Mouse (Mus musculus) c-Kit-positive CD71-negative TER-119-negative erythroid progenitor cells, embryonic 14.5 days (primary cell): ENCODE data around the gene Arhgap25.
"Not testable (repeated sequence)": the region's sequence is repeated elsewhere in the genome, so short reads cannot be mapped to it uniquely, and the experiment has no call there.

Source experiments
- DNase-seq: peaks from one replicate; pipeline ENCODE4 v3.0.0-alpha.2; 2013; ENCODE audit warnings: low read depth

The Arhgap25 gene

DNA sequence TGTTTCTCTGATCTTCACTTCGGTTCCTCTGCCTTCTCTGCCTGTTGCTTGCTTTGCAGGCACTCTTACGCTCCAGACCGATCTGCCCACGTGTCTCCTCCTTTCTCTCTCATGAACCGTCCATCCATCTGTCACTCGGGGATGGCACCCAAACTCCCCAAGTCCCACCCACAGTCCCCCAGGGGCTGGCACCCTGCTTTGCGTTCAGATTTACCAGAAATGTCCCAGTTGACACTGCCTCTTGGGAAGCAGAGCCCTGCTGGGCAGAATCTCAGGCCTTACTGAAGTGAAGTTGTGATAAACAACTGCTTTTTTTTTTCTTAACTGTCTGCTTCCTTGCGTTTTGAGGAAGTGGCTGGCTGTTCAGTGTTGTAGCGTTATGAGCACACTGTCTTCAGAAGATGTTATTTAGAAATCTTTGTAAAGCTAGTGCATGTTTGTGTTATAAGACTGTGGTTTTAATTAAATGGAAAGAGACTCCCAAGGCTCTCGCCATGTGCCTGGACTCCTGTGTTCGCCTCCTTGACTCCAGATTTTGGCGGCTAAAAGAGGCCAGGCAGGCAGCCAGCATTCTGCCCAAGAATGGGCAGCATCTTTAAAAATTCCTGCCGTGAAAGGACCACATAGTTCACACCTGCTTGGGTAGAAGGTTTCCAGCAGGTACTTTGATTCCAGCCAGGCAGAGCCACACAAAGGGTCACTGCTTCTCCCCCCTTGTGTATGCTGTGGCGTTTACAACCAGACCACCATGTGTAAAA lies at the start of gene Arhgap25:
Gene Arhgap25, minus strand, starts transcription at position 307 of the 758 bp plus-strand sequence.
- no peak for DNase-seq

- DNase-seq = no peak
These were observed 49.4 kb upstream of the Arhgap25 start for GRCm38 (mm10) chr6:87582456-87582855.

- no peak for DNase-seq
These were observed 48.5 kb upstream of the Arhgap25 start for GRCm38 (mm10) chr6:87581581-87581980.

- no peak for DNase-seq
These were observed 48.0 kb upstream of the Arhgap25 start for GRCm38 (mm10) chr6:87581071-87581470.

- DNase-seq = no peak
These were observed 45.2 kb upstream of the Arhgap25 start for GRCm38 (mm10) chr6:87578247-87578646.

DNA sequence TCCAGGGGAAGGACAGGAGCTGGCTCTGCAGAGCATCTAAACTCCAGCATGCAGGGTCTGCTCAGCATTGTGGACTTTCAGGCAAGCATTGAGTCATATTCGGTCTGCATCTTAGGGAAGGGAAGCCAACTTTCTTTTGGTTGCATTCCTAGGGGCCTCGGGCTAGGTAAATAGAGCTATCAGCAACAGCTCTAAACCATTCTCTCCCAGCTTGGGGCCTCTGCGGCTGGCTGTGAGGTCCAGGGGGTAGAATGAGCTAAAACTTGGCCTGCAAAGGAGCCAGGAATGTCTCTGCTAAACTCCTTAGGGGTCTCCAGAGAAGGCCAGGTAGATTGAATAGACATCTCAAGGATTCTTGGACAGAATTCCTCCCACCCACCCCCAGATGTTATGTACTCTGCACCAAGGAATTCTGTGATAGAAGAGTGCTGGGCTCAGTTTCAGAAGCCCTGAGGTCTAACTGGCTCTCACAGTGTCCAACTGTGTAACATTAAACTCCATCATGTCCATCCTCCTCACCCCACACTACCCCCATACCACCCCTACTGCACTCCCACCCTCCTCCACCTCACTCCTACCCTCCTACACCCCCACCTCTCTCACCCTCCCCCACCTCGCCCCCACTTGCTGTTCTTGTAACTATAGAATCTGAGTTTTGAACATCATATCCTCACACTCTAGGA lies 43.7 kb upstream of the Arhgap25 start:
- no peak for DNase-seq

- DNase-seq = not testable (repeated sequence)
These were observed 38.8 kb upstream of the Arhgap25 start for GRCm38 (mm10) chr6:87571863-87572262.

- DNase-seq = no peak
These were observed 34.9 kb upstream of the Arhgap25 start for GRCm38 (mm10) chr6:87567686-87568593.

- no peak for DNase-seq
These were observed 32.1 kb upstream of the Arhgap25 start for GRCm38 (mm10) chr6:87565166-87565565.

DNA sequence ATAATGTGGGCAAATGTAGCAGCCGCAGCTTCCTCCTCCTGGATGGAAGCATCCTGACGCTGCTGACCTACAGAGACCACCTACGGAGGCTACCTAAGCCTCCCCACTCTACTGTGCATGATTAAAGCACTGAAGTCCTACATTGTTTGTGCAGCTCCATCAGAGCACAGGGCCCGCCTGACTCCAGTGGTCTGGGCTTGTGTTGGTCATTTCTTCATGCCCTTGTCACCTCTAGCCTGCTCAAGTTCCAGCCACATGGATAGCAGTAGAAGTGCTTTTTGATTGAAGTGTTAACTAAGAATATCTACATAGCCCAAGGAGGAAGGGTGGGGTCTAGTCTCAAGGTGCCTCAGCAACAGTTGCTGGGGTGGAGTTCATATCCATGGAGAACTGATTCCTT lies 31.3 kb upstream of the Arhgap25 start:
- no peak for DNase-seq

- no peak for DNase-seq
These were observed 20.7 kb upstream of the Arhgap25 start for GRCm38 (mm10) chr6:87553724-87554123.

DNA sequence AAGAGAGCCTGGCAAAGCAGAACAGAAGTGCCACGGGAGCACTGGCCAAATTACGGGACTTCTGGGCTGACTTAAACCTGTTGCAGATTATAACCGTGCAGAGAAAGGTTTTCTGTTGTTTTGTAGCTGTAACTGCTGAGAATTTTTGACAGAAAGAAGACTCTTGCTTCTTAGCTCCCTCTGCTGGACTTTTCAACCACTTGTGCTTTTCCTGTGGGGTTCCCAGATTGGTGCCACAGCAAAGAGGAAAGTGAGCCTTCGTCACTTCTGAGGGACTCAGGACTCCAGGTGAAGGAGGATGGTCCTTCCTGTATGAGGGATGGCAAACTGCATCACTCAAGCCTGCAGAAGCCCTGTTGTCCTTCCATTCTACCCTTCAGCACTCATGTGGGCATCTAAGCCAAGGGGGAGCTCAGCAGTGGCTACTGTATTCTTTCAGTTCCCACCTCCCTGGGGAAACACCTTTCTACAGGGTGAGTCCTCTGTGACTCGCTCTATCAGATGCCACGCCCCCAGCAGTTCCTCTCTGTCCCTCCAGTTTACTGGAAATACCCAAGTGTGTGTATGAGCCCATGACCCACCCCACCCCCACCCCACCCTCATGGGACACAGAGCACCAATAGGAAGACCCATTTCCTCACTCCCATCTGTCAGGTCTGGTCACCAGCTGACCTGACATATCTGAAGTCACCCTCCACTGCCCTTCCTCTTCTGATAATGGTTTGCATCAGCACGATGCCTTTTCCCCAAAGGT lies 19.2 kb upstream of the Arhgap25 start:
- no peak for DNase-seq

- no peak for DNase-seq
These were observed 14.8 kb upstream of the Arhgap25 start for GRCm38 (mm10) chr6:87547836-87548235.

DNA sequence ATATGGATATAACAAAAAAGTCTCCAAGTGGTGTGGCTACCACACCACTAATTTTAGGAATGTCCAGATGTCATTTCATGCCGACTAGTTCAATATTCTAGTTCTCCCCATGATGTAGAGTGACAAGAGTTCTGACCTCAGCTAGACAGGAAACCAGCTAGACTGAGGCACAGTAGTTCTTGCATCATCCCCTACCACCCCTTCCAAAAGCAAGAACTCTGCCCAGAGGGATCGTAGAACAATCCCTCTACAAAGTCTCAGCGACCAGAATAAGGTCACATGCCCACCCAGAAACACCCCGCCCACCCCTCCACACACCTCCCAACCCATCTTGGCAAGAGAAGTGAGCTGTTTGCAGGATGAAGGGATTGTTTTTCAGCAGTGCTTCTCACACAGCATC lies 14.4 kb upstream of the Arhgap25 start:
- DNase-seq = no peak

GRCm38 (mm10) chr6:87545331-87546217 lies 12.5 kb upstream of the Arhgap25 start:
- DNase-seq = no peak

GRCm38 (mm10) chr6:87542027-87542426 lies 9.0 kb upstream of the Arhgap25 start:
- peak; percentile 82 for DNase-seq

DNA sequence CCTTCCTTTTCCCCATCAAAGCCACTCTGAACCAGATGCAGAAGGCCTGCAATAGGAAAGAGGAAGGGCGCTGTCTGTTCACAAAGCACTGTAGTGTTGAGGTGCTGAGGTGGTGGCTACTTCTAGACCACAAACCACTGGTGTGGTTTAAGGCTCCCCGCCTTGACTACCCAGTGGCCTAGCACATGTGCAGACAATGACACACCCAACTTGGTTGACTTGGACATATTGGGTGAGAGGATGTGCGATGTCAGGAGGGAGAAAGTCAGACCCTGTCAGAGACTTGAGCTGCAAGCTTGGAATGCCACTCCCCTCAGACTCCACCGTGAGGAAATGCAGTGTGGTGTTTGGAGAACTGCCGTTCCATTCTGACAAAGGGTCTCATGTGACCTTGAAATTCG lies 8.1 kb upstream of the Arhgap25 start:
- DNase-seq = peak; percentile 66

DNA sequence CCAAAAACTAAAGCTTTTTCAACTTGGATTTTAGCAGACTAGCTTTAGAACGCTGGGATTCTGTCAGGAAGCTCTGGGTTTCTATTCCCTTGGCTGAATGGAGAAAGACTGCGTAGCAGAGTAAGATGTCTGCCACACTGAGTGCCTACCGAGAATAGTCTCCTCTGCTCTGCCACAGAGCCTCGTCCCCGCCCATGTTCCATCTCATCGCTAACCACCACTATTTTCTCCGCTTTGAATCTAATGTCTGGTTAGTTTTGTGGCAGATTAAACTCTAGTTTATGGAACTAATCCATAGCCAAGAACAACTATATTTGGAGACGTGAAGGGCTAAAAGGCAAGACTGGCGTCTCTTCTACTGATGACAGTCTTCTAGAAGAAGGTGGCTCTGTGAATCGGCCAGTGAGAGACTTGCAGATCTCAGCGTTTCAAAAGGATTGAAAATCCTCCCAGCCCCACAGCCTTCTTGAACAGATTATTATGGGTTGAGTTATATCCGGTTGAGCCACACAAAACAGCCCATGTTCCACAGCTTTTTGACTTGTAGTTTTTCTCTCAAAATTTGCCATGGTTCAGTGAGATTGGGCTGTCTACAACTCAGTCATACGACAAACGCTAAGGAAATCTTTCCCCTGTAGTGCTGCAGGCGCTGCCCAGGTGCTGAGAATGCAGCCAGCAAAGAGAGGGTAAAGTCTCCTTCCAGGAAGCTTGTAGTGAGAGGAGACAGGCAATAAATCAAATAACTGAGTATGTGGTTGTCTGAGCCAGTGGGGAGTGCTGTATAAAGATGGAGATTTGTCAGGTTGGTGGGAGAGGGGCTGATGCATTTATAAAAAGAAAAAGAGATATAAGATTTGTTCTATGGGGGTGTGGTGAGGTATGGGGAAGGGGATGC lies 5.6 kb upstream of the Arhgap25 start:
- DNase-seq = no peak

GRCm38 (mm10) chr6:87537678-87538077 lies 4.6 kb upstream of the Arhgap25 start:
- no peak for DNase-seq

GRCm38 (mm10) chr6:87536270-87536669 lies 3.2 kb upstream of the Arhgap25 start:
- DNase-seq = no peak
